Mouse (Mus musculus) v-Abl transformed pro-B cells (cell line): ENCODE measurements at regions not wholly inside any gene's neighbourhood (a gene's known extent, or its start where the extent isn't known, plus 50 kb on each side); places are given as distances from the start of the nearest gene placed in this dataset.
"Not testable (repeated sequence)": the region's sequence is repeated elsewhere in the genome, so short reads cannot be mapped to it uniquely, and the experiment has no call there.

Experiments
- in situ Hi-C, 2 experiments: fragments of 400-800 bp; cut with MboI; formaldehyde crosslinking; loops; one replicate each; pipeline ENCODE4 v1.15.1; 2025; ENCODE audit not compliant: unreplicated experiment in 2 of 2

- in situ Hi-C loops: no loop called here
These were observed 97.8 kb upstream of the Mdm1 start for GRCm38 (mm10) chr10:118043761-118044160.

- in situ Hi-C loops: no loop called here
These were observed 96.8 kb upstream of the Mdm1 start for GRCm38 (mm10) chr10:118044840-118045239.

- in situ Hi-C loops: no loop called here
These were observed 96.2 kb upstream of the Mdm1 start for GRCm38 (mm10) chr10:118045427-118045826.

GRCm38 (mm10) chr10:118046328-118046727 is 95.3 kb upstream of the Mdm1 start:
- in situ Hi-C loops: no loop called here

GRCm38 (mm10) chr10:118046831-118047230 is 94.8 kb upstream of the Mdm1 start:
- in situ Hi-C loops: no loop called here

GRCm38 (mm10) chr10:118049330-118049729 is 92.3 kb upstream of the Mdm1 start:
- in situ Hi-C loops: no loop called here

- in situ Hi-C loops: no loop called here
These were observed 91.4 kb upstream of the Mdm1 start for GRCm38 (mm10) chr10:118050152-118050641.

- in situ Hi-C loops: no loop called here
These were observed 89.6 kb upstream of the Mdm1 start for GRCm38 (mm10) chr10:118052042-118052441.

- in situ Hi-C loops: no loop called here
These were observed 89.1 kb upstream of the Mdm1 start for GRCm38 (mm10) chr10:118052477-118052876.

- in situ Hi-C loops: no loop called here
These were observed 88.6 kb upstream of the Mdm1 start for GRCm38 (mm10) chr10:118053037-118053436.

- in situ Hi-C loops: no loop called here
These were observed 84.8 kb upstream of the Mdm1 start for GRCm38 (mm10) chr10:118056789-118057271.

GRCm38 (mm10) chr10:118057516-118057915 is 84.1 kb upstream of the Mdm1 start:
- in situ Hi-C loops: no loop called here

GRCm38 (mm10) chr10:118064816-118065216 is 76.8 kb upstream of the Mdm1 start:
- in situ Hi-C loops: no loop called here

GRCm38 (mm10) chr10:118076341-118076740 is 65.3 kb upstream of the Mdm1 start:
- in situ Hi-C loops: not testable (repeated sequence)

- in situ Hi-C loops: no loop called here
These were observed 59.9 kb upstream of the Mdm1 start for GRCm38 (mm10) chr10:118081636-118082166.

- in situ Hi-C loops: no loop called here
These were observed 58.4 kb upstream of the Mdm1 start for GRCm38 (mm10) chr10:118083035-118083720.

GRCm38 (mm10) chr10:118083721-118084075 is 57.9 kb upstream of the Mdm1 start:
- in situ Hi-C loops: no loop called here

GRCm38 (mm10) chr10:118085046-118085983 is 56.3 kb upstream of the Mdm1 start:
- in situ Hi-C loops: no loop called here

- in situ Hi-C loops: no loop called here
These were observed 53.9 kb upstream of the Mdm1 start for GRCm38 (mm10) chr10:118087570-118088340.

- in situ Hi-C loops: no loop called here
These were observed 53.1 kb upstream of the Mdm1 start for GRCm38 (mm10) chr10:118088499-118088898.
